Mouse (Mus musculus) embryonic facial prominence, embryonic 12.5 days (tissue): ENCODE measurements at regions not wholly inside any gene's neighbourhood (a gene's known extent, or its start where the extent isn't known, plus 50 kb on each side); places are given as distances from the start of the nearest gene placed in this dataset.

Source experiments
- ATAC-seq: fragments of 200-750 bp; cut with Nextera tagmentation; 2 replicates; pipeline ENCODE4 v1.8.0; 2017; ENCODE audit not compliant: insufficient number of reproducible peaks, insufficient read depth, low FRiP score, low TSS enrichment
- H3K27ac ChIP-seq: fragments of 300-500 bp; sonication (generic); 2 replicates; pipeline ENCODE4 v1.5.1; 2016; ENCODE audit warnings: mild to moderate bottlenecking
- H3K27me3 ChIP-seq: fragments of 300-500 bp; sonication (generic); 2 replicates; pipeline ENCODE4 v1.6.1; 2016; ENCODE audit warnings: mild to moderate bottlenecking, moderate library complexity
- H3K36me3 ChIP-seq: fragments of 300-500 bp; sonication (generic); 2 replicates; pipeline ENCODE4 v1.6.1; 2016; ENCODE audit warnings: mild to moderate bottlenecking
- H3K4me1 ChIP-seq: fragments of 300-500 bp; sonication (generic); 2 replicates; pipeline ENCODE4 v1.6.1; 2016
- H3K4me2 ChIP-seq: fragments of 300-500 bp; sonication (generic); replicated peaks from 2 replicates; pipeline ENCODE4 v1.6.1; 2016; ENCODE audit warnings: mild to moderate bottlenecking, moderate library complexity
- H3K4me3 ChIP-seq: fragments of 300-500 bp; sonication (generic); 2 replicates; pipeline ENCODE4 v1.5.1; 2016; ENCODE audit warnings: mild to moderate bottlenecking
- H3K9ac ChIP-seq: fragments of 300-500 bp; sonication (generic); 2 replicates; pipeline ENCODE4 v1.6.1; 2016; ENCODE audit warnings: mild to moderate bottlenecking, moderate library complexity
- H3K9me3 ChIP-seq: fragments of 300-500 bp; sonication (generic); 2 replicates; pipeline ENCODE4 v1.6.1; 2016; ENCODE audit warnings: mild to moderate bottlenecking, moderate library complexity
- WGBS: fragments of 180-500 bp; shearing (Covaris S2); methylation state at CpG from one replicate; pipeline ENCODE4 v1.1.7; 2016; 5-methylcytosine and 5-hydroxymethylcytosine counted together

GRCm38 (mm10) chr16:29147766-29148165 lies 61.7 kb upstream of the Hrasls start:
- H3K4me1 ChIP-seq = no peaks in the 10 kb centered on the region
- no peak overlapping the region for H3K9ac ChIP-seq
- H3K36me3 ChIP-seq = no peaks in the 10 kb centered on the region
- no peak for ATAC-seq
- H3K27ac ChIP-seq = no peak overlapping the region
- H3K9me3 ChIP-seq = no peaks in the 10 kb centered on the region
- 69% methylated on average over 1 of the region's 1 CpGs for WGBS
- no peaks in the 10 kb centered on the region for H3K27me3 ChIP-seq
- no peak overlapping the region for H3K4me2 ChIP-seq
- H3K4me3 ChIP-seq = no peak overlapping the region

- ATAC-seq = no peak
- H3K9ac ChIP-seq = no peak overlapping the region
- no peaks in the 10 kb centered on the region for H3K9me3 ChIP-seq
- no peak overlapping the region for H3K4me3 ChIP-seq
- H3K27me3 ChIP-seq = no peaks in the 10 kb centered on the region
- H3K27ac ChIP-seq = no peak overlapping the region
- H3K4me2 ChIP-seq = no peak overlapping the region
- H3K36me3 ChIP-seq = no peaks in the 10 kb centered on the region
- H3K4me1 ChIP-seq = no peaks in the 10 kb centered on the region
- WGBS = 81% methylated on average over 4 of the region's 4 CpGs
These were observed 90.3 kb upstream of the Hrasls start for GRCm38 (mm10) chr16:29119217-29119616.

DNA sequence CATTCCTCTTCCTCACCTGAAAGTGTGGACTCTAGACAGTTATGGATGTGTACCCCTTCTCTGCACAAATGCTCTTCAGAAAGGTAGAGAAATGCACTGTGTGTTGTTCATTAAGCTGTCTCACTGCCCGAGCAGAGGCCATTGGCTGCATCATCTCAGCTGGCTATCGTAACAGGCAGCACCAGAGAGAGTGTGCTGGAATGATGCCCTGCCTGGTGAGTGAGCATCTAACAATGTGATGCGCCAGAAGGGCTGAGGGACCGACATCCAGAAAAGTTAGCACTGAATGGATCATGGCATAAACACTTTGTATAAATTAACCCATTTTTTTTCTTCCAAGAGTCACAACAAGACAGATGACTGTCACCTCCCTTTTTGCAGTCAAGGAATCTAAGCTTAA lies 112.7 kb upstream of the Hrasls start:
- H3K27ac ChIP-seq = no peak overlapping the region
- no peaks in the 10 kb centered on the region for H3K36me3 ChIP-seq
- no peaks in the 10 kb centered on the region for H3K4me1 ChIP-seq
- 88% methylated on average over 4 of the region's 4 CpGs for WGBS
- no peak overlapping the region for H3K4me2 ChIP-seq
- H3K27me3 ChIP-seq = no peaks in the 10 kb centered on the region
- H3K4me3 ChIP-seq = no peak overlapping the region
- H3K9ac ChIP-seq = no peak overlapping the region
- no peak for ATAC-seq
- H3K9me3 ChIP-seq = no peaks in the 10 kb centered on the region

DNA sequence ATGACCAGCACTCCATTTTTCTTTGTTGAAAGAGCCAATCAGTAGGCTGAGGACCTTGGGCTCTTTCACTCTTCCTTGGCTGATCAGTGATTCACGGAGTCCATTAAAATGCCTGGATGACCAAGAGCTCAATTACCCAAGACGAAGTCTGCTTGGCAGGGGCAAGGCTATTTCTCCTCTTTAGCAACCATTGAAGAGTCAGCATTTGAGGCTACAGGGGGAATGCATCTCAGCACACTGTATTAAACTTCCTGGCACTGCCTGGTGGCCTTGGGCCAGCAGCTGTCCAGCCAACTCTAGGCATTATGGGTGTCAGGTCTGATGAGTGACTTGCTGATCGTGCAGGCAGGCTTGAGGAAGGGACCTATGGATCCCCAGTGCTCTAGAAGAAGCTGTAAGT lies 136.5 kb upstream of the Mb21d2 start:
- Histone ChIP-seq H3K36me3 (no peaks in the 10 kb centered on the region), H3K27me3 (no peaks in the 10 kb centered on the region), H3K27ac (no peak overlapping the region), H3K9me3 (no peaks in the 10 kb centered on the region), H3K4me1 (no peaks in the 10 kb centered on the region; the same call in 1 of the 2 replicates), H3K9ac (no peak overlapping the region), H3K4me2 (no peak overlapping the region), H3K4me3 (no peak overlapping the region)
- WGBS = 85% methylated on average over 3 of the region's 3 CpGs
- ATAC-seq = no peak

- no peaks in the 10 kb centered on the region for H3K36me3 ChIP-seq
- H3K27me3 ChIP-seq = no peaks in the 10 kb centered on the region
- H3K27ac ChIP-seq = no peak overlapping the region
- H3K9me3 ChIP-seq = no peaks in the 10 kb centered on the region
- no peak for ATAC-seq
- no peak overlapping the region for H3K9ac ChIP-seq
- H3K4me1 ChIP-seq = no peaks in the 10 kb centered on the region; the same call in 1 of the 2 replicates
- no peak overlapping the region for H3K4me2 ChIP-seq
- WGBS = 85% methylated on average over 4 of the region's 4 CpGs
- H3K4me3 ChIP-seq = no peak overlapping the region
These were observed 135.8 kb upstream of the Mb21d2 start for GRCm38 (mm10) chr16:29065097-29065785.

DNA sequence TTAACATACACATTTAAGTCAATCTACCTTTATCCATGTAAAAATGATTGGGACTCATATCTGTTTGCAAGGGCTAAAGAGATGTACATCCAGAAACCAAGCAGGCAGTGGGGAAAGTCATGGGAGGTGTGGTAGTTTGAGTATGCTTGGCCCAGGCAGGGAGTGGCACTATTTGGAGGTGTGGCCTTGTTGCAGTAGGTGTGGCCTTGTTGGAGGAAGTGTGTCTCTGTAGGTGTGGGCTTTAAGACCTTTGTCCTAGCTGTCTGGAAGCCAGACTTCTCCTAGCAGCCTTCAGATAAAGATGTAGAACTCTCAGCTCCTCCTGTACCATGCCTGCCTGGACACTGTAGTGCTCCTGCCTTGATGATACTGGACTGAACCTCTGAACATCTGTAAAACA lies 133.9 kb upstream of the Mb21d2 start:
- Histone ChIP-seq H3K4me2 (no peak overlapping the region), H3K9me3 (no peaks in the 10 kb centered on the region), H3K36me3 (no peaks in the 10 kb centered on the region), H3K4me3 (no peak overlapping the region), H3K27me3 (no peaks in the 10 kb centered on the region), H3K27ac (no peak overlapping the region), H3K9ac (no peak overlapping the region), H3K4me1 (no peaks in the 10 kb centered on the region; the same call in 1 of the 2 replicates)
- no peak for ATAC-seq

- no peak overlapping the region for H3K4me3 ChIP-seq
- H3K4me2 ChIP-seq = no peak overlapping the region
- H3K27me3 ChIP-seq = no peaks in the 10 kb centered on the region
- 74% methylated on average over 5 of the region's 5 CpGs for WGBS
- ATAC-seq = no peak
- no peaks in the 10 kb centered on the region for H3K9me3 ChIP-seq
- H3K4me1 ChIP-seq = no peaks in the 10 kb centered on the region; the same call in 1 of the 2 replicates
- no peak overlapping the region for H3K27ac ChIP-seq
- no peaks in the 10 kb centered on the region for H3K36me3 ChIP-seq
- no peak overlapping the region for H3K9ac ChIP-seq
These were observed 127.6 kb upstream of the Mb21d2 start for GRCm38 (mm10) chr16:29057076-29057475.

DNA sequence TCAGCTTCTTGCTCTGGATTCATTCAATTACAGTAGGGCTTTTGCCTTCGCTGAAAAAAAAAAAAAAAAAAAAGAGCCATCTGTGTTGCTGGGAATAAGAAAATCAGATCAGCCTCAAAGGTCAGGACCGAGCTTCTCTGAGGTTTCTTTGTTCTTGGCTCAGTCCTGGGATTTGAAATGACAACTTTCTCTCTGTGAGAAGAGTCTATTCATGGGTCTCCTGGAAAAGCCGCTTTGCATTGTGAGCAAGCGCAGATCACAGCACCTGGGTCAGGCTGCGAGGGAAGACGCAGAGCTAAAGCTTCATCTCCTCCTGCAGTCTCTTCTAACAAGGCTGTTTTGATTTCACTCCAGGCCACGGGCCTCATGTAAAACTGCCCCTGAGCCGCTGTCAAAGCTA lies 125.0 kb upstream of the Mb21d2 start:
- WGBS = 12% methylated on average over 8 of the region's 8 CpGs
- Histone ChIP-seq H3K27ac (no peak overlapping the region), H3K4me1 (no peaks in the 10 kb centered on the region), H3K27me3 (no peaks in the 10 kb centered on the region), H3K9me3 (no peaks in the 10 kb centered on the region), H3K4me2 (peak overlapping the region; percentile 35; the same call in 1 of the 2 replicates), H3K4me3 (0 out of 2 replicates have a peak overlapping the region, but pooled peaks have one; percentile 9), H3K9ac (no peak overlapping the region), H3K36me3 (no peaks in the 10 kb centered on the region)
- no peak for ATAC-seq

GRCm38 (mm10) chr16:29046453-29046993 lies 117.0 kb upstream of the Mb21d2 start:
- Histone ChIP-seq H3K36me3 (no peaks in the 10 kb centered on the region), H3K4me2 (no peak overlapping the region), H3K27ac (no peak overlapping the region), H3K9me3 (no peaks in the 10 kb centered on the region), H3K4me1 (no peaks in the 10 kb centered on the region), H3K4me3 (no peak overlapping the region), H3K9ac (no peak overlapping the region), H3K27me3 (no peaks in the 10 kb centered on the region)
- WGBS = 87% methylated on average over 6 of the region's 6 CpGs
- ATAC-seq = no peak

- Histone ChIP-seq H3K27me3 (no peaks in the 10 kb centered on the region), H3K4me3 (no peak overlapping the region), H3K9ac (no peak overlapping the region), H3K4me1 (no peaks in the 10 kb centered on the region), H3K4me2 (no peak overlapping the region), H3K9me3 (no peaks in the 10 kb centered on the region), H3K36me3 (no peaks in the 10 kb centered on the region), H3K27ac (no peak overlapping the region)
- ATAC-seq = no peak
- 82% methylated on average over 5 of the region's 5 CpGs for WGBS
These were observed 106.0 kb upstream of the Mb21d2 start for GRCm38 (mm10) chr16:29035523-29035922.

DNA sequence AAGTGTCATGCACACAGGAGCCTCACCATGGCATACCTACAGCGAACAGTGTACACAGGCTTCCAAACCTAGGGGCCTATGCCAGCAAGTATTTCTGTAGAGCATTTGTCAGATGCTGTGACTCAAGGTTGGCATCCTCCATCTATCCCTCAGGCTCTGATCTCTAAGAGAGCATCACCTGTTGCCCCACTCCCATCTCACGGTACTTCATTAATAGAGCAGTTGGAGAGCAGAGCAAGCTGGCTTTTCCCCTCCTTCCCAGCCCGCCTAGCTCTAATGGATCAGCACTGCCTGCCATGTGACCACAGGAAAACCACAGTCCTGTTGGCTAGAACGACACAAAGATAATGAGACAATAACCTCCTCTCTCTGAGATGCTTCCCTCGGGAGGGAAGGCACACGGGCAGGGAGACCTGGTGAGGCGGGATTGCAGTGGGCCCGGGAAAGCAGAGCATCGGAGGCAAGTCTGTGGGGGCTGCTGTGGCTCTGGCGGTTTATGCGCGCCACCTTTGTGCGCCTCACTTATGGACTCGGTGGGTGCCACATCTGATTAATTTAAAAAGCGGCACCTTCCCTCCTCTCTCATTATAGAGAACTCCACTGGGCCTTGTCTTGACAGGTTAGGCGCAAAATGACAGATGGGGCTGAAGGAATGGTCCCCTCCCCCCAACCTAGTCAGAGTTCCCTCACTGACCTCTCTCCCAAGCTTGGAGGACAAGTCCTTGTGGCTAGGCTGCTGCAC lies 104.8 kb upstream of the Mb21d2 start:
- WGBS = 58% methylated on average over 16 of the region's 16 CpGs
- H3K9ac ChIP-seq = no peak overlapping the region
- ATAC-seq = 0 out of 2 replicates have a peak, but pooled peaks have one; percentile 56
- H3K4me2 ChIP-seq = no peak overlapping the region
- no peaks in the 10 kb centered on the region for H3K4me1 ChIP-seq
- H3K4me3 ChIP-seq = no peak overlapping the region
- H3K9me3 ChIP-seq = no peaks in the 10 kb centered on the region
- no peak overlapping the region for H3K27ac ChIP-seq
- no peaks in the 10 kb centered on the region for H3K36me3 ChIP-seq
- no peaks in the 10 kb centered on the region for H3K27me3 ChIP-seq

GRCm38 (mm10) chr16:29033357-29033756 lies 103.9 kb upstream of the Mb21d2 start:
- Histone ChIP-seq H3K27ac (no peak overlapping the region), H3K27me3 (no peaks in the 10 kb centered on the region), H3K4me2 (no peak overlapping the region), H3K9ac (no peak overlapping the region), H3K9me3 (no peaks in the 10 kb centered on the region), H3K4me3 (no peak overlapping the region), H3K4me1 (no peaks in the 10 kb centered on the region), H3K36me3 (no peaks in the 10 kb centered on the region)
- WGBS = 74% methylated on average over 5 of the region's 5 CpGs
- ATAC-seq = no peak
